Mouse (Mus musculus): Measurements from ENCODE around the gene Vmn2r59. TPM values are rescaled to one million over a fixed set of nuclear protein-coding genes. Genes with fewer than 3 reads are reported as not detected.
"Not testable (repeated sequence)": the region's sequence is repeated elsewhere in the genome, so short reads cannot be mapped to it uniquely, and the experiment has no call there.

Vmn2r59 gene
- polyA plus RNA-seq (2014; fragmentation: Nextera tagmentation; extraction: Ambion mirVana), result not detected in 2 replicates

DNA sequence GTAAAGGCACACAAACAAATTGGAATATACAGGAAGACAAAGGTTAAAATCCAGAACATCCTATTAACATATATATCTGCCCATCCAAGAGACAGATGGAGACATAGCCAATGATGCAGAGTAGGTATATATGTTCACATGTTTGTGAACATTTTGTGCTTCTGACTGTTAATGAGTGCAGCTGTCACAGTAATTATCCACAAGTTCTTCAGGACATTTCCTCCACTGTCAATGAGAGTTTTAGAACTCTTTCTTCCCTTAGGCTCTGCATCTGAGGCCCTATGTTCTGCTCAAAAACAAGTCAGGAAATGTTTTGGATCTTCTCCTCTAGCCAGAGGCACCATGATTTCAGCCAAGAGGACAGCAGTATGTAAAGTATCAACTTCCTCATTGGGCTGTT, at the start of gene Vmn2r59:
TSS of gene Vmn2r59 (minus strand) at position 101 of the 400 bp plus-strand sequence.
- H3K4me2 ChIP-seq, result no peak within 1 kb of the TSS
- no peaks in the 10 kb centered on the region for H3K36me3 ChIP-seq (ENCODE audit: control insufficient read depth, insufficient read depth, low read length)
- H3K27me3 ChIP-seq (ENCODE audit: control insufficient read depth, insufficient read depth, low read length), result no peaks in the 10 kb centered on the region
- H3K4me3 ChIP-seq (ENCODE audit: low read depth, low read length), result no peak within 1 kb of the TSS
- 0 out of 2 replicates have a peak, but pooled peaks cover 4% of the 10 kb centered on the region for H3K9me3 ChIP-seq (replicated peaks; ENCODE audit: control insufficient read depth, low read length)
- no peak for ATAC-seq (replicated peaks; ENCODE audit: insufficient number of reproducible peaks, low FRiP score, low TSS enrichment)
- no peaks in the 10 kb centered on the region for H3K4me1 ChIP-seq (ENCODE audit: control insufficient read depth, insufficient read depth, low read length)
- H3K27ac ChIP-seq (ENCODE audit: low read depth, low read length), result no peak within 1 kb of the TSS
- no peak within 1 kb of the TSS for H3K9ac ChIP-seq (ENCODE audit: low read depth, low read length)

DNA sequence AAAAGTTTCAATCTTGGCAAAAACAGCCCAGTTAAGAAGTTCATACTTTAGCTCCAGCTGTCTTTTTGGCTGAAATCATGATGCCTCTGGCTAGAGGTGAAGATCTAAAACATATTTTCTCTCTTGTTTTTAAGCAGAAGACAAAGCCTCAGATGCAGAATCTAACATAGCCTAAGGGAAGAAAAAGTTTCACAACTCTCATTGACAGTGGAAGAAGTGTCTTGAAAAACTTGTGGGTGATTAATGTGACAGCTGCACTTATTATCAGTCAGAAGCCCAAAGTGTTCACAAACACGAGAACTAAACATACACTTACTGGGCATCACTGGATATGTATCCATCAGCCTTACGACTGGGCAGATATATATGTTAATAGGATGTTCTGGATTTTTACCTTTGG, 48.6 kb upstream of the Vmn2r59 start, which contains the start of gene Vmn2r60:
TSS of gene Vmn2r60 (plus strand) at position 301 of the 400 bp plus-strand sequence.
- no peak for ATAC-seq (replicated peaks; ENCODE audit: insufficient number of reproducible peaks, low FRiP score, low TSS enrichment)
- H3K27ac ChIP-seq (ENCODE audit: low read depth, low read length), result no peak within 1 kb of the TSS
- H3K9ac ChIP-seq (ENCODE audit: low read depth, low read length), result no peak within 1 kb of the TSS
- 65% methylated on average over 2 of the region's 2 CpGs for WGBS (ENCODE audit: insufficient replicate concordance)
- no peaks in the 10 kb centered on the region for H3K9me3 ChIP-seq (replicated peaks; ENCODE audit: control insufficient read depth, low read length)
- H3K4me3 ChIP-seq (ENCODE audit: low read depth, low read length), result no peak within 1 kb of the TSS
- no peak within 1 kb of the TSS for H3K4me2 ChIP-seq
- no peaks in the 10 kb centered on the region for H3K27me3 ChIP-seq (ENCODE audit: control insufficient read depth, insufficient read depth, low read length)
- no peaks in the 10 kb centered on the region for H3K36me3 ChIP-seq (ENCODE audit: control insufficient read depth, insufficient read depth, low read length)
- H3K4me1 ChIP-seq (ENCODE audit: control insufficient read depth, insufficient read depth, low read length), result no peaks in the 10 kb centered on the region

GRCm38 (mm10) chr7:42107061-42107460, 48.2 kb upstream of the Vmn2r59 start:
- WGBS (ENCODE audit: insufficient replicate concordance), result 72% methylated on average over 11 of the region's 14 CpGs
- H3K9ac ChIP-seq (ENCODE audit: low read depth, low read length); H3K4me2 ChIP-seq; ATAC-seq (replicated peaks; ENCODE audit: insufficient number of reproducible peaks, low FRiP score, low TSS enrichment); H3K36me3 ChIP-seq (ENCODE audit: control insufficient read depth, insufficient read depth, low read length); H3K4me3 ChIP-seq (ENCODE audit: low read depth, low read length); H3K4me1 ChIP-seq (ENCODE audit: control insufficient read depth, insufficient read depth, low read length); H3K27ac ChIP-seq (ENCODE audit: low read depth, low read length); H3K9me3 ChIP-seq (replicated peaks; ENCODE audit: control insufficient read depth, low read length); H3K27me3 ChIP-seq (ENCODE audit: control insufficient read depth, insufficient read depth, low read length): not testable (repeated sequence)

Other genes starting within 250 kb of the Vmn2r59 start
- not detected in 2 replicates for gene Vmn2r58, start 186.3 kb downstream of the Vmn2r59 start, polyA plus RNA-seq (2014; fragmentation: Nextera tagmentation; extraction: Ambion mirVana)
- not detected in 2 replicates for gene Vmn2r60, start 48.7 kb upstream of the Vmn2r59 start, polyA plus RNA-seq (2014; fragmentation: Nextera tagmentation; extraction: Ambion mirVana)
- gene Vmn2r61, start 201.0 kb upstream of the Vmn2r59 start, polyA plus RNA-seq (2014; fragmentation: Nextera tagmentation; extraction: Ambion mirVana), result not detected in 2 replicates

All from heart, embryonic 11.5 days (tissue).